Mouse (Mus musculus) lung, postnatal 0 days (tissue): Measurements from ENCODE around the gene Ctcf.

Experiments
- CTCF ChIP-seq: IDR thresholded peaks from 2 replicates; pipeline ENCODE4 v1.5.1; 2016; ENCODE audit warnings: antibody characterized with exemption, mild to moderate bottlenecking
- EP300 ChIP-seq: IDR thresholded peaks from 2 replicates; pipeline ENCODE4 v1.6.1; 2016; ENCODE audit warnings: antibody characterized with exemption, mild to moderate bottlenecking, control low read depth

- TF ChIP-seq CTCF, result no peak
- no peak for TF ChIP-seq EP300
These were observed 26.6 kb upstream of the Ctcf start for GRCm38 (mm10) chr8:105609771-105610170.
